Mouse (Mus musculus): ENCODE measurements around the gene Ggta1. TPM values are rescaled to one million over a fixed set of nuclear protein-coding genes. Genes with fewer than 3 reads are reported as not detected.
A peak's percentile ranks its signal among the peaks of the same experiment; 100 is the strongest.

Ggta1 gene
- polyA plus RNA-seq, 1 experiment from 2014 or later, result 39.4 TPM

DNA sequence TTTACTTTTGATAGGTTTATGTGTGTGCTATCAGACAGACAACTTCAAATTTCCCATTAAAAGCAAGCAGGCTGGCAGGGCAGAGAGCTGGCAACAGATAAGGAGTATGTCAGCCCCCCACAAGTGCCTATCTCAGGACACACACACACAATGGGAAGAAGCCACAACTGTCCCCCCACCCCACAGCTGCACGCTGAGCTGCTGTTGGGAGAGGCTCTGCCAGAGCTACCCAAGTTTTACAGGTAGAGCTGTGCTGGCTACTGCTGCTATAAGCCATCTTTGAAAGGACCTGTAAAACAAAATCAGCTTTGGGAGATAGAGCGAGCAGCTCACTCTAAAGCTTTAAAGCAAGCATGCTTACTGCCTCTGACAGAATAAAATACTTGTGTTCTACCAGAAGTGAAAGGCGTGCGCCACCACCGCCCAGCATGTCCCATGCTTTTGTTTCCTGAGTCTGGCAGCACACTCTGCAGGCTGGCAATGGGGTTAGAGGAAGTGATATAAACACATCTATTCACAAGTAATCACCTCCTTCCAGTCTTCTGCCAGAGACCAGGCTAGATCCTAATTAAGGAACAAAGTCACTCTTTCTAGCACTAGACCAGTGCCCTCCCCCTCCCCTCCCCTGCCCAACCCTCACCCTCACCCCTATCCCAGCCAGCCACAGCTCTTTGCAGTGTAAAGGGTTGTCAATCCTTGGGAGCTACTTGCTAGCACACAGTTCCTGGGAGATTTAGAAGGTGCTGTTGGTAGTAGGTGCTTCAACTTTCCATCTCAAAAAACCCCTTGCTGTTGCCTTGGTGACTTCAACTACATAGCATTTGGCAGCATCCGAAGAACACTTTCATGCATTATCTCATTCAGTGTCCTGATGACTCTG, 43.5 kb upstream of the Ggta1 start:
- no peak overlapping the region for H3K4me3 ChIP-seq (ENCODE audit: control insufficient read depth in 1 of 2, insufficient read depth in 1 of 2, low read depth in 1 of 2, low read length in 2 of 2)
- H3K4me1 ChIP-seq (ENCODE audit: control insufficient read depth in 2 of 2, insufficient read depth in 2 of 2, low read length in 2 of 2), result peaks cover 66 to 84% of the 10 kb centered on the region in 2 experiments

DNA sequence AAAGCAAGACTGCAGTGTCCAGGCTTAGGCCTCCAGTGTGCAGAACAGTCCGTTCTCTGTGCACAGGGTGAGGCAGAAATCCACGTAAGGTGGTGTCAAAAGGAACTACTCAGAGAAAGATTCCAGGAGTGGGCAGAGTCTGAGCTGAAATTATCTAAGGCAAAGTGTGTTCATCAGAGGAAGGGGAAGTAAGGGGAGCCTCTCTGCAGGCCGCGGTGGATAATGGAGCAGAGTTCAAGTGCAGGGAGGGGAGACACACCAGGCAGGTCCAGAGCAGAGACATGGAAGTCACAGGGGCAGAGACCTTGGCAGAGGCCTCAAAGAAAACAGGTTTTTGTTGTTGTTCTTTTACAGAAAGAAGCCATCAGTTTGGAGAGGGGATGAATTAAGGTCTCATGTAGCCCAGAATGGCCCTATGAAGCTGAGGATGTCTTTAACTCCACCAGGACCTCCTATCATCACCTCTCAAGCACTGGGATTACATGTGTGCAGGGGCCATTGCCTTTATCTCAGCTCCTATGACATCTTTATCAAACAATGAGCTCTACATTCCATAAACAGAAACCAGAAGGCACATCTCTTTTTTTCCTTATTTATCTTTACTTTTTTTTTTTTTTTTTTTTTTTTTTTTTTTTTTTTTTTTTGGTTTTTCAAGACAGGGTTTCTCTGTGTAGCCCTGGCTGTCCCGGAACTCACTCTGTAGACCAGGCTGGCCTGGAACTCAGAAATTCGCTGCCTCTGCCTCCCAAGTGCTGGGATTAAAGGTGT, 42.7 kb upstream of the Ggta1 start:
- no peak overlapping the region for H3K4me2 ChIP-seq (ENCODE audit: low read length)
- H3K9ac ChIP-seq (ENCODE audit: low read length), result no peak overlapping the region; the same call in 1 of the 2 replicates
- H3K27me3 ChIP-seq (ENCODE audit: control insufficient read depth, insufficient read depth, low read length), result no peaks in the 10 kb centered on the region
- H3K4me3 ChIP-seq (ENCODE audit: control insufficient read depth in 1 of 2, insufficient read depth in 1 of 2, low read depth in 1 of 2, low read length in 2 of 2), result no peak overlapping the region
- peaks cover 63 to 81% of the 10 kb centered on the region in 2 experiments for H3K4me1 ChIP-seq (ENCODE audit: control insufficient read depth in 2 of 2, insufficient read depth in 2 of 2, low read length in 2 of 2)
- peak overlapping the region; percentile 72 to 92 for H3K27ac ChIP-seq (replicated peaks in 1 of 2; ENCODE audit: control insufficient read depth in 1 of 2, insufficient read depth in 1 of 2, low read depth in 2 of 2, low read length in 2 of 2)
- 38% methylated on average over 6 of the region's 6 CpGs for WGBS
- no peak for ATAC-seq (ENCODE audit: insufficient number of reproducible peaks, insufficient read depth, low FRiP score, low read depth)
- no peaks in the 10 kb centered on the region for H3K36me3 ChIP-seq (ENCODE audit: control insufficient read depth, insufficient read depth, low read length)
- no peaks in the 10 kb centered on the region for H3K9me3 ChIP-seq (ENCODE audit: control insufficient read depth, low read length)

More for the DNA sequence above, 43.5 kb upstream of the Ggta1 start:
- no peaks in the 10 kb centered on the region for H3K9me3 ChIP-seq (ENCODE audit: control insufficient read depth, low read length)
- no peaks in the 10 kb centered on the region for H3K36me3 ChIP-seq (ENCODE audit: control insufficient read depth, insufficient read depth, low read length)
- no peak overlapping the region; the same call in 1 of the 2 replicates for H3K9ac ChIP-seq (ENCODE audit: low read length)
- H3K4me2 ChIP-seq (ENCODE audit: low read length), result no peak overlapping the region
- H3K27ac ChIP-seq (replicated peaks in 1 of 2; ENCODE audit: control insufficient read depth in 1 of 2, insufficient read depth in 1 of 2, low read depth in 2 of 2, low read length in 2 of 2), result peak overlapping the region; percentile 67 to 81
- ATAC-seq (ENCODE audit: insufficient number of reproducible peaks, insufficient read depth, low FRiP score, low read depth), result no peak
- WGBS, result 45% methylated on average over 6 of the region's 6 CpGs
- no peaks in the 10 kb centered on the region for H3K27me3 ChIP-seq (ENCODE audit: control insufficient read depth, insufficient read depth, low read length)

DNA sequence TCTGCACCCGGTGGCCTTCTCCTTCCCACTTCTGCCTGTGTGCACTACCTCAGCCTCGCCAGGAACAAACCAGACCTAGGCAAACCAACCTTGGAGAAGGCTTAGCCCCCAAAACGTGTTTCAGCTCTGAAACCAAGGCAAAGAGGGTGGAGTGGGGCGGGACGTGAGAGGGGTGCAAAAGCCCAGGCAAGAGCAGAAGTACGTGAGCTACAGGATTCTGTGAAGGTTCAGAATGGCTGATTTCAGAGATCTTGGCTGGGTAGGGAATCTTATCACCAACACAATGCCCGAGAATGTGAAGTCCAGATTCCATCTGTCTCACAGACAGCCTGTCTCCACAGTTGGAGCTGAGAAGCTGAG, 41.4 kb upstream of the Ggta1 start:
- no peak overlapping the region for H3K4me2 ChIP-seq (ENCODE audit: low read length)
- no peaks in the 10 kb centered on the region for H3K27me3 ChIP-seq (ENCODE audit: control insufficient read depth, insufficient read depth, low read length)
- peak overlapping the region; percentile 72 to 92 for H3K27ac ChIP-seq (replicated peaks in 1 of 2; ENCODE audit: control insufficient read depth in 1 of 2, insufficient read depth in 1 of 2, low read depth in 2 of 2, low read length in 2 of 2)
- no peaks in the 10 kb centered on the region for H3K36me3 ChIP-seq (ENCODE audit: control insufficient read depth, insufficient read depth, low read length)
- no peak for ATAC-seq (ENCODE audit: insufficient number of reproducible peaks, insufficient read depth, low FRiP score, low read depth)
- WGBS, result 36% methylated on average over 7 of the region's 7 CpGs
- H3K9ac ChIP-seq (ENCODE audit: low read length), result 0 out of 2 replicates have a peak overlapping the region, but pooled peaks have one; percentile 18
- H3K4me1 ChIP-seq (ENCODE audit: control insufficient read depth in 2 of 2, insufficient read depth in 2 of 2, low read length in 2 of 2), result peaks cover 56 to 68% of the 10 kb centered on the region in 2 experiments
- H3K9me3 ChIP-seq (ENCODE audit: control insufficient read depth, low read length), result no peaks in the 10 kb centered on the region
- no peak overlapping the region for H3K4me3 ChIP-seq (ENCODE audit: control insufficient read depth in 1 of 2, insufficient read depth in 1 of 2, low read depth in 1 of 2, low read length in 2 of 2)

DNA sequence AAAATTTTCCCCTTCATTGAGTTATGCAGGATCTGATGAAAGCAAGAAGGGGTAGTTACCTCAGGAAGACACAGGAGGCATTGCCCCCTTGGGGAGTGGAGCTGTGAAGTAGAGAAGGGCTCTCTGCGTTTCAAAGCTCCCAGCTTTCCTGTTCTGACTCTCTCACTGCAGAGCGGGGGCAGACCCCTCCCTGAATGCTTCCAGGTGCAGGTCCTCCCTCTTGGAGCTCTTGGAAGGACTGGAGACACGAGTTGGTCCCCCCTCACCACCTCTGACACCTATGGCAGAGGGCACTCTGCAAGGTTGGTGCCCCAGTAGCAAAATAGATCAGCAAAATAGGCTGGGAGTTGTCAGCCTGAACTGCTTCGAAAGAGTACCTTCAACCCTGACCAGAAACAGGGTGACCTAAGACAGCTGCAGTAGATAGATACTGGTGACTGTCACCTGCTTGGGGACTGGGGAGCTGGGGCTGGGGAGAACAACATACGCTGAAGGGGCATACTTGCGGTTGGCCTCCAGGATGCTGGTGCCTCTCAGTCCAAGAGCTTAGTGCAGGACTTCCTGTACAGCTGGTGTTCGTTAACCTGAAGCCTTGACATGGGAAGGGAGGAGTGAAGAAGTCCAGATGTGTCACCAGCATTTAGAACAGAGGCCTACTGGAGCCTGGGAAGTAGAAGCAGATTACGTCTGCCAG, 40.8 kb upstream of the Ggta1 start:
- peak overlapping the region; percentile 72 to 92 for H3K27ac ChIP-seq (replicated peaks in 1 of 2; ENCODE audit: control insufficient read depth in 1 of 2, insufficient read depth in 1 of 2, low read depth in 2 of 2, low read length in 2 of 2)
- ATAC-seq (ENCODE audit: insufficient number of reproducible peaks, insufficient read depth, low FRiP score, low read depth), result peak; percentile 74
- no peaks in the 10 kb centered on the region for H3K9me3 ChIP-seq (ENCODE audit: control insufficient read depth, low read length)
- H3K4me3 ChIP-seq (ENCODE audit: control insufficient read depth in 1 of 2, insufficient read depth in 1 of 2, low read depth in 1 of 2, low read length in 2 of 2), result no peak overlapping the region
- 22% methylated on average over 8 of the region's 8 CpGs for WGBS
- peak overlapping the region; percentile 2; the same call in 1 of the 2 replicates for H3K4me2 ChIP-seq (ENCODE audit: low read length)
- peaks cover 52 to 63% of the 10 kb centered on the region in 2 experiments for H3K4me1 ChIP-seq (ENCODE audit: control insufficient read depth in 2 of 2, insufficient read depth in 2 of 2, low read length in 2 of 2)
- no peaks in the 10 kb centered on the region for H3K36me3 ChIP-seq (ENCODE audit: control insufficient read depth, insufficient read depth, low read length)
- H3K27me3 ChIP-seq (ENCODE audit: control insufficient read depth, insufficient read depth, low read length), result no peaks in the 10 kb centered on the region
- 0 out of 2 replicates have a peak overlapping the region, but pooled peaks have one; percentile 21 for H3K9ac ChIP-seq (ENCODE audit: low read length)

DNA sequence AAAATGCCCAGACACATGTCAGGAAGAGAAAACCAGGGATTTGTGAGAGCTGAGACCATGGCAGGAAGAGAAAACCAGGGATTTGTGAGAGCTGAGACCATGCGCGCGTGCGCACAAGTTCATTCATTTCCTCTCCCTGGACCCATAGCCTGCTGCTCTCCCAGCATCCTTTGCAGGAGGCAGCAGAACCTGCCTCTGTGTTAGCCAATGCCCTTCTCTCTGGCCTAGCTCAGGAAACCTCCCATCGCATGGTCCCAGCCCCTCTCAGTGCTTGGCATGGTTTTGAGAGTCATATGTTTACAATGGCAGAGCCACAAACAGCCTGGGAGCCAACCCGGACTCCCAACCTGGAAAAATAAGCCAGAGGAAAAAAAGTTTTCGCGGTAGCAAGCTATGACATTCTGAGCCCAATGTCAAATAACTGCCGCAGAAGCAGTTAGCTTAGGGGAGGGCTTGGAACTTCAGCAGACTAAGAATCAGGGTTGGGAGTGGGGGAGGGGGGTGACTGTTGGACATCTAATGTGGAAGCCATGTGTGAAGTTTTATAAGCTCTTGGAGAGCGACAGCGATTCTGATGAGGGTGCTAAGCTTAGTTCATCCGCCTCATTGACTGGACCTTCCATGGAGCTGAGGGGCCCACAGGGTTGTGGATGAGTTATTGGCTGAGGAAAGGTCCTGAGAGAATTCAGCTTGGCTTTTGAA, 40.1 kb upstream of the Ggta1 start:
- Histone ChIP-seq H3K27me3 (ENCODE audit: control insufficient read depth, insufficient read depth, low read length) (no peaks in the 10 kb centered on the region), H3K36me3 (ENCODE audit: control insufficient read depth, insufficient read depth, low read length) (no peaks in the 10 kb centered on the region), H3K4me2 (ENCODE audit: low read length) (no peak overlapping the region), H3K4me1 (ENCODE audit: control insufficient read depth in 2 of 2, insufficient read depth in 2 of 2, low read length in 2 of 2) (peaks cover 45 to 56% of the 10 kb centered on the region in 2 experiments), H3K4me3 (ENCODE audit: control insufficient read depth in 1 of 2, insufficient read depth in 1 of 2, low read depth in 1 of 2, low read length in 2 of 2) (no peak overlapping the region), H3K9ac (ENCODE audit: low read length) (no peak overlapping the region), H3K27ac (replicated peaks in 1 of 2; ENCODE audit: control insufficient read depth in 1 of 2, insufficient read depth in 1 of 2, low read depth in 2 of 2, low read length in 2 of 2) (peak overlapping the region; percentile 72 to 92), H3K9me3 (ENCODE audit: control insufficient read depth, low read length) (no peaks in the 10 kb centered on the region)
- ATAC-seq (ENCODE audit: insufficient number of reproducible peaks, insufficient read depth, low FRiP score, low read depth), result no peak
- 63% methylated on average over 12 of the region's 12 CpGs for WGBS

DNA sequence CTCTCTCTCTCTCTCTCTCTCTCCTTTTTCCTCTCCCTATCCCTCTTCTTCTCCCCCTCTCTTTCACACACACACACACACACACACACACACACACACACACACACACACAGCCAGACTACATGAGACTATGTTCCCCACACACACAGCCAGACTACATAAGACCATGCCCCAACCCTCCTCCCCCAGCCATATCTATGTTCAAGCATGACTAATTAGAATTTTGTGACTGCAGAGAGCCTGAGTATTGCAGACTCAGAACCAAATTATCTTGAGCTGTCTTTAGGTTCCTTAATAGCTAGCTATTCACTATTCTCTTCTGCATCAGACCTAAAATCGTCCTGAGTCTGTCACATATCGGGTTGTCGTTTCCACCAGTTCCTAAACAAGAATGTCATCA, 39.5 kb upstream of the Ggta1 start:
- H3K4me2 ChIP-seq (ENCODE audit: low read length), result no peak overlapping the region
- peak overlapping the region; percentile 72 to 92; a peak in 3 of 4 replicates for H3K27ac ChIP-seq (replicated peaks in 1 of 2; ENCODE audit: control insufficient read depth in 1 of 2, insufficient read depth in 1 of 2, low read depth in 2 of 2, low read length in 2 of 2)
- H3K27me3 ChIP-seq (ENCODE audit: control insufficient read depth, insufficient read depth, low read length), result no peaks in the 10 kb centered on the region
- H3K9ac ChIP-seq (ENCODE audit: low read length), result no peak overlapping the region
- H3K4me3 ChIP-seq (ENCODE audit: control insufficient read depth in 1 of 2, insufficient read depth in 1 of 2, low read depth in 1 of 2, low read length in 2 of 2), result no peak overlapping the region
- H3K4me1 ChIP-seq (ENCODE audit: control insufficient read depth in 2 of 2, insufficient read depth in 2 of 2, low read length in 2 of 2), result peaks cover 45 to 52% of the 10 kb centered on the region in 2 experiments
- H3K9me3 ChIP-seq (ENCODE audit: control insufficient read depth, low read length), result no peaks in the 10 kb centered on the region
- 71% methylated on average over 3 of the region's 3 CpGs for WGBS
- H3K36me3 ChIP-seq (ENCODE audit: control insufficient read depth, insufficient read depth, low read length), result no peaks in the 10 kb centered on the region
- ATAC-seq (ENCODE audit: insufficient number of reproducible peaks, insufficient read depth, low FRiP score, low read depth), result no peak

DNA sequence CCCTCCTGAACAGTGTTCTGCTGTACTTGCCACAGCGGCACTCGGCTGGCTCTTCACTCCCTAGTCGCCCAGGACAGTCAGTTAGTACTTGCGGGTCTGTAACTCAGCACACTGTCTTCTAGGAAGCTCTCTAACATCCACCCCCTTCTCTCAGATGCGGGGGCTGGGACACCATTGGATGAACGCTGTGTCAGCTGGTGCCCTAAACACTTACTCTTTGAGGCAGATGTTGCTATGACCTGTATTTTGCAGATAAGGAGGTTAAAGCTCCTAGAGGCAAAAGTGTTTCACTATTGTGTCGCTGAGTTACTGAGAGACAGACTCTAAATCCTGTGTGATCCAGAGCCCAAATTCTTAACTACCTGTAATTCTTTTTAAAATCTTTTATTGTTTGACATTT, 36.4 kb upstream of the Ggta1 start:
- H3K27ac ChIP-seq (replicated peaks in 1 of 2; ENCODE audit: control insufficient read depth in 1 of 2, insufficient read depth in 1 of 2, low read depth in 2 of 2, low read length in 2 of 2), result no peak overlapping the region
- WGBS, result 50% methylated on average over 7 of the region's 7 CpGs

More for the DNA sequence above, 36.4 kb upstream of the Ggta1 start:
- H3K9me3 ChIP-seq (ENCODE audit: control insufficient read depth, low read length), result no peaks in the 10 kb centered on the region
- no peak overlapping the region for H3K4me2 ChIP-seq (ENCODE audit: low read length)
- no peak overlapping the region for H3K9ac ChIP-seq (ENCODE audit: low read length)
- H3K4me1 ChIP-seq (ENCODE audit: control insufficient read depth in 2 of 2, insufficient read depth in 2 of 2, low read length in 2 of 2), result peaks cover 33 to 38% of the 10 kb centered on the region in 2 experiments
- H3K4me3 ChIP-seq (ENCODE audit: control insufficient read depth in 1 of 2, insufficient read depth in 1 of 2, low read depth in 1 of 2, low read length in 2 of 2), result no peak overlapping the region
- H3K36me3 ChIP-seq (ENCODE audit: control insufficient read depth, insufficient read depth, low read length), result no peaks in the 10 kb centered on the region
- H3K27me3 ChIP-seq (ENCODE audit: control insufficient read depth, insufficient read depth, low read length), result no peaks in the 10 kb centered on the region
- ATAC-seq (ENCODE audit: insufficient number of reproducible peaks, insufficient read depth, low FRiP score, low read depth), result no peak
